In the genomic region with DNA sequence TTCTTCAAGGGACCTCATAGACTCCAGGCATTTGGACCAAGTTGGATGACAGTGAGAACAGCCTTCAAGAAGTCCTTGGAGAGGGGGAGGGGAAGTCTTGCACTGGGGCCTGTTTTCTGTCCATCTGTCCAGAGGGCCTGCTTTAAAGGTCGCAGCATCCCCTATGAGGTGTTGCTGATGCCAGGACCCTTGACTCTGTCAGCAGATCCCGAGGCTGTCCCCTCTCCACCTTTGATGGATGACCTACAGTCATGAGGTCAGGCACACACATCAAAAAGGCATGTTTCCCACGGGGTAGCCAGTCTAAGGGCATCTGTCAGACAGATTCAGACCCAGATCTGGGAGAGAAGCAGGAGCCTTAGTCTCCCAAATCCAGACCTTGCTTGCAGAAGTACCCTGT, we compare ENCODE assay signal across 23 mouse cellular contexts.
DNase-seq lines count a peak whose midpoint lies in the region; ATAC-seq and TF ChIP-seq lines count a peak whose summit lies in the region.
"Had no signal": no experiment of that assay in that cellular context is flagged by ENCODE, and none has a peak within 500 bp of the region (broad histone marks: within the 10 kb centered on the region; RNA-seq: fewer than 3 reads in every experiment).

No protein-coding gene starts in this region.

- no peaks in the 10 kb centered on the region for H3K36me3 ChIP-seq in heart, embryonic 10.5 days
- no peaks in the 10 kb centered on the region for H3K36me3 ChIP-seq in heart, postnatal 0 days (replicated peaks; ENCODE audit: control insufficient read depth, insufficient read depth, low read length)
- no peaks in the 10 kb centered on the region for H3K36me3 ChIP-seq in kidney, adult 2 months (ENCODE audit: control insufficient read depth, insufficient read depth, low read length)
- H3K36me3 ChIP-seq: embryonic facial prominence, embryonic 13.5 days; embryonic facial prominence, embryonic 15.5 days; forebrain, embryonic 10.5 days; forebrain, embryonic 12.5 days had no signal

- TF ChIP-seq POLR2A in kidney, adult 2 months (IDR thresholded peaks at IDR 0.05; ENCODE audit: low read depth, low read length), result no peak

- intact Hi-C loops in heart, postnatal 14 days (cut with DNase I), result no loop called here

- TF ChIP-seq CTCF in heart, postnatal 0 days (IDR thresholded peaks at IDR 0.05; ENCODE audit: low read depth), result no peak
- TF ChIP-seq CTCF in kidney, adult 2 months (conservative IDR thresholded peaks at IDR 0.05; ENCODE audit: insufficient read depth, insufficient read length, low read depth, low read length), result no peak

- H3K4me1 ChIP-seq in heart, embryonic 10.5 days, result peaks cover 28% of the 10 kb centered on the region
- 0 out of 2 replicates have a peak, but pooled peaks cover 6% of the 10 kb centered on the region for H3K4me1 ChIP-seq in heart, postnatal 0 days (ENCODE audit: control insufficient read depth, insufficient read depth)
- no peaks in the 10 kb centered on the region for H3K4me1 ChIP-seq in kidney, adult 2 months (ENCODE audit: control insufficient read depth, insufficient read depth, low read length)
- H3K4me1 ChIP-seq: embryonic facial prominence, embryonic 13.5 days; embryonic facial prominence, embryonic 15.5 days had no signal

- WGBS in heart, embryonic 10.5 days, result 21% methylated on average over 3 of the region's 3 CpGs
- 26% methylated on average over 3 of the region's 3 CpGs for WGBS in heart, postnatal 0 days
- 54% methylated on average over 3 of the region's 3 CpGs for WGBS in kidney, adult 2 months

- no peak overlapping the region for H3K27ac ChIP-seq in heart, embryonic 10.5 days
- H3K27ac ChIP-seq in heart, postnatal 0 days (ENCODE audit: low read depth), result no peak overlapping the region
- no peak overlapping the region for H3K27ac ChIP-seq in kidney, adult 2 months (ENCODE audit: insufficient read depth, low read depth, low read length)
- H3K27ac ChIP-seq: embryonic facial prominence, embryonic 13.5 days; embryonic facial prominence, embryonic 15.5 days; forebrain, embryonic 10.5 days; forebrain, embryonic 12.5 days had no signal

- H3K9me3 ChIP-seq in heart, embryonic 10.5 days, result peaks cover 5% of the 10 kb centered on the region; the same call in 1 of the 2 replicates
- 0 out of 2 replicates have a peak, but pooled peaks cover 7% of the 10 kb centered on the region for H3K9me3 ChIP-seq in heart, postnatal 0 days (replicated peaks; ENCODE audit: control insufficient read depth, low read length)
- H3K9me3 ChIP-seq: embryonic facial prominence, embryonic 15.5 days; forebrain, embryonic 12.5 days had no signal

- ATAC-seq in heart, postnatal 0 days (ENCODE audit: insufficient read depth, low read depth), result peak; percentile 36; the same call in 1 of the 2 replicates
- ATAC-seq: forebrain, embryonic 14.5 days; forebrain, embryonic 16.5 days had no signal

- H3K27me3 ChIP-seq in heart, embryonic 10.5 days (ENCODE audit: insufficient read depth, poor library complexity, severe bottlenecking), result no peaks in the 10 kb centered on the region
- H3K27me3 ChIP-seq in heart, postnatal 0 days (ENCODE audit: control insufficient read depth, insufficient read depth, low read length), result no peaks in the 10 kb centered on the region
- H3K27me3 ChIP-seq in kidney, adult 2 months (replicated peaks; ENCODE audit: control insufficient read depth, insufficient read depth, low read length), result no peaks in the 10 kb centered on the region
- H3K27me3 ChIP-seq: embryonic facial prominence, embryonic 13.5 days; embryonic facial prominence, embryonic 15.5 days; forebrain, embryonic 12.5 days had no signal

- H3K4me2 ChIP-seq in heart, postnatal 0 days (ENCODE audit: low read depth, low read length), result no peak overlapping the region
- H3K4me2 ChIP-seq: embryonic facial prominence, embryonic 13.5 days; embryonic facial prominence, embryonic 15.5 days; forebrain, embryonic 12.5 days had no signal

- H3K4me3 ChIP-seq in heart, embryonic 10.5 days, result no peak overlapping the region
- H3K4me3 ChIP-seq in heart, postnatal 0 days (ENCODE audit: low read depth, low read length), result no peak overlapping the region
- no peak overlapping the region for H3K4me3 ChIP-seq in kidney, adult 2 months (ENCODE audit: insufficient read depth, low read depth, low read length)
- H3K4me3 ChIP-seq: embryonic facial prominence, embryonic 13.5 days; embryonic facial prominence, embryonic 15.5 days; erythroblast, embryonic 14.5 days; forebrain, embryonic 10.5 days; forebrain, embryonic 12.5 days had no signal

- TF ChIP-seq EP300 in heart, postnatal 0 days (IDR thresholded peaks at IDR 0.05; ENCODE audit: low read depth), result no peak

- peak; percentile 88 for DNase-seq in heart, embryonic 10.5 days (ENCODE audit: low spot score)
- DNase-seq in heart, adult 11 months, result no peak
- DNase-seq in heart, postnatal 0 days (ENCODE audit: low spot score), result no peak
- DNase-seq in heart, postnatal 14 days, result no peak
- peak; percentile 44 for DNase-seq in embryo, embryonic 9.5 days (ENCODE audit: extremely low spot score)
- DNase-seq in kidney, postnatal 10 days, result no peak
- DNase-seq in kidney, adult 2 months, result no peak
- DNase-seq: adrenal gland, adult 2 months; adrenal gland, postnatal 10 days; adrenal gland, postnatal 25 days; cerebellum, adult 11 months; cerebellum, adult 18-20 months; cerebellum, adult 8-10 months; cerebellum, adult 9-11 months; cerebellum, postnatal 14 days; cerebellum, postnatal 36 days had no signal

- no peak overlapping the region for H3K9ac ChIP-seq in heart, postnatal 0 days (replicated peaks; ENCODE audit: low read depth, low read length)
- H3K9ac ChIP-seq: embryonic facial prominence, embryonic 13.5 days; embryonic facial prominence, embryonic 15.5 days; forebrain, embryonic 12.5 days had no signal

Comparison
In these comparisons a context has a peak if more than half of its experiments do, and no peak if none do; other contexts are left out.
1. DNase-seq: peak in heart, embryonic 10.5 days (single experiment) and embryo, embryonic 9.5 days (single experiment); none in heart, adult 11 months (single experiment), heart, postnatal 0 days (single experiment), heart, postnatal 14 days (0 of 2), kidney, postnatal 10 days (single experiment) and kidney, adult 2 months (single experiment).